Mouse (Mus musculus): Measurements from ENCODE around the gene Rps6ka5. TPM values are rescaled to one million over a fixed set of nuclear protein-coding genes. Genes with fewer than 3 reads are reported as not detected.

The Rps6ka5 gene
- polyA plus RNA-seq, 1 experiment from 2014 or later: 14.4 TPM

DNA sequence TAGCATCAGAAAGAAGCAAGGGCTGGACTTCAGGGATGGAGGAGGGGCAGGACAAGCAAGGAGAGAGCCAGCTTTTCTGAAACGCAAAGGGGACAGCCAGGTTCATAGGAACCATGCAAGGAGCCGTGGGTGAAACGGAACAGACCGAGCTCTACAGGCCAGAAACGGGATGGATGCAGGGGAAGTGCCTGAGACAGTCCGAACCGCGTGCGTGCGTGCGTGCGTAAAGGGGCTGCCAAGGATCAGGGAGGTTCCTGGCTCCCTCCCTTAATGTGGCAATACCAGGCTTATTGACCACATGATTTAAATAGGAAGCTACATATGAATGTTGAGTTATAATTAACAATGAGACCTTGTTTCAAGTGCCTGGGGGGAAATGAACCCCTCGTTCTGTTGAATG lies 227.3 kb downstream of the Rps6ka5 start:
- no peaks in the 10 kb centered on the region for H3K4me1 ChIP-seq (replicated peaks; ENCODE audit: control insufficient read depth, insufficient read depth, low read length)
- H3K27ac ChIP-seq (ENCODE audit: low read length): no peak overlapping the region
- H3K9me3 ChIP-seq (ENCODE audit: control insufficient read depth, low read length): no peaks in the 10 kb centered on the region
- 89% methylated on average over 13 of the region's 13 CpGs for WGBS
- H3K9ac ChIP-seq (replicated peaks; ENCODE audit: low read depth, low read length): no peak overlapping the region
- no peaks in the 10 kb centered on the region for H3K27me3 ChIP-seq (replicated peaks; ENCODE audit: control insufficient read depth, insufficient read depth, low read length)
- no peak for ATAC-seq
- peaks cover 29% of the 10 kb centered on the region for H3K36me3 ChIP-seq (ENCODE audit: control insufficient read depth, insufficient read depth)
- H3K4me3 ChIP-seq (replicated peaks; ENCODE audit: low read length): no peak overlapping the region
- H3K4me2 ChIP-seq (ENCODE audit: low read length): no peak overlapping the region

Other genes with a start within 250 kb of the Rps6ka5 start
- 5.4 and 7.4 TPM in 2 replicates for gene Ttc7b, start 206.2 kb downstream of the Rps6ka5 start, polyA plus RNA-seq (2015; fragmentation: Nextera tagmentation; extraction: Ambion mirVana)
- gene Dglucy, start 52.1 kb upstream of the Rps6ka5 start, polyA plus RNA-seq (2015; fragmentation: Nextera tagmentation; extraction: Ambion mirVana): 3.0 and 3.3 TPM in 2 replicates
- 0.87 and 1.7 TPM in 2 replicates for gene Gpr68, start 181.2 kb upstream of the Rps6ka5 start, polyA plus RNA-seq (2015; fragmentation: Nextera tagmentation; extraction: Ambion mirVana)

Measured in forebrain, embryonic 16.5 days (tissue).